Mouse (Mus musculus): ENCODE data around the gene Cttnbp2nl.

Gene Cttnbp2nl

DNA sequence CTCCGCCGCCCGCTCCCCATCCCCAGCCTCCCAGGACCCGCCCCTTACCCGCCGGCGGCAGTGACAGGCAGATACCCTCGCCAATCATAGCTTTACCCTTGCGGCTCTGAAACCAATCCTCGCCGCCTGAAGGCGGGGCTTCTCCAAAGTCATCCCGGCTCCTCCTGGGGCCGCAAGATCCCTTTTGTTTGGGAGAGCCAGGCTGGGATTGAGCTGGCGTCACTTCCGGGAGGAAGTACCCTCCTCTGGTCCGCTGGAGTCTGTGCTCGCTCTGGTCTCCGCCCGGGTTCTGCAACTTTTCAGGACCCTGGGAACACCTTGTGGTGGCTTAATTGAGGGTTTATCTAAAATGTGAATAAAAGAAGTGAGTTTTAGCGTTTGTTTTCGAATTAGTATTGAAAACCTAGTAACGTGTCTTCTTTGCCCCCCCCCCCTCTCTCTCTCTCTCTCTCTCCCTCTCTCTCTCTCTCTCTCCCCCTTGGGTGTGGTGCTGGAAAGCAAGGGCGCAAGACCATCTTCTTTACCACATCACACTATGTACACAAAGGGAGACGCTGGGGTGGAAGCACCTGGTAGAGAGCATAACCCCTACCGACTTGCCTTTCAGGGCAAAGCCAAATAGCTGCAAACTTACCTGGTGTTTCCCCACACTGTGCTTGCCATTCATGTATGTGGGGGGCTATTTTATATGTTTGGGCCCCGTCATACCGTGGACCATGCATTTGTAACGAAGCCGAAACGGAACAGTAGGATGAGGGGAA is at the start of gene Cttnbp2nl:
TSS of gene Cttnbp2nl (minus strand) at position 210 of the 761 bp plus-strand sequence.
- DNase-seq = peak; percentile 100

DNA sequence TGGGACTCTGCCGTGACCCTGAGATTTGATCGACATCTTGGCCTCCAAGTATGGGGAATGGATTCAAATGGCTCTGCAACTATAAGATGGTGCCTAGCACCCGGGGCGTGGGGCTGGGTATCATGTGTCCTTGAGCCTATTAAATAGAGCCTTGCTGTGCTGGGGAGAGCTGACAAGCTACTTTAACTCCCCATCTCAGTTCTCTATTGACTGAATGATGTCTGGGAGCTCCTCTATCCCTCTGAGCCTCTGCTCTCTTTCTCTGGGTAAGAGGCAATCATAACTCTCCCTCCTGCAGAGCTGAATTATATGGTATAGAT is 47.3 kb upstream of the Cttnbp2nl start:
- no peak for DNase-seq

DNA sequence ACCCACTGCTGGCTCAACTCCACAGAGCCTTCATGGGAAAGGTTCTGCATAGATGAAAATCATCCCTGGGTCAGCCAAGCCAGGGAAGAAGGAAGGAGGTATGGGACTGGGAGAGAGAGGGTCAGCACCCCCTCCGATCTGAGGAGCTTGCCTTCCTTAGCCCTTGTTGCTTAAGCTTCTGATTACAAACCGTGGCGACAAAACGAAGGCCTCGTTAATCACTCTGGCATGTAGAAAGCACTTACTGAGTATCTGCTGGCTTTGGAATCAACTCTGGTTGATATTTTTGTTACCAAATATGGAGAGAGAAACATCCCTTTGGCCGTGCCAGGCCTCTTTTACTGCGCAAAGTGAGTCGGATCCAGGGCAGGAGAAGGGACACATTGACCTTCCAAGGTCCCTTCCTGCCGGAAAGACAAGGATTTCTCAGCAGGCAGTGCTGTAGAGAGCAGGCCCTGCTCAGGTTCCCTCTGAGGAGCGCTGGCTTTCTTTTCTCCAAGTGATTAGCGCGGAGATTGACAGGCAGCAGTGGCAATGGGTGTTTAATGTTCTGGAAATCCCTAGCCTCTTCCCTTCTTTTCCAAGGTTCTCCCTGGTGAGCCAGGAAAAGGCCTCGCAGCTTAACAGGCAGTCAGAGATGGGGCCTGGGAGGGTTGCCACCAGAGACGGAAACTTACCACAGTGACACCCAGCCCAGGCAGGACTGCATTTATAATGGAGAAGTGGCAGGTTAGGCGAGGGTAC is 46.8 kb upstream of the Cttnbp2nl start:
- peak; percentile 73 for DNase-seq

DNA sequence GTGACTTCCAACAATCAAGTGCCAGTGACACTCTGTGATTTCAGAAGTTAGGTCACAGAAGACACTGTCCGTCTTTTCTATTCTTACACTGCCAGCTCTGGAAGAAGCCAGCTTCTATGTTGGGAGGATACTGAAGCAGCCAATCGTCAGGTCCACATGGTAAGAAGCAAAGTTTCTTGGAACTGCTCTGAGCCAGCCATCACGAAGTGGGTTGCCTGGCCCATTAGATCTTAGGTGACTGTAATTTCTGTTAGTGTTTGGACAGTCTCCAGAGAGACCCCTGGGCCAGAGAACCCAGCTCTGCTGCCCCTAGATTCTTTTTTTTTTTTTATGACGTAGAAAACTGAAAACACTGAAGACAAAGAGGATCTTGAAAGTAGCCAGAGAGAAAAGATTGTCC is 44.6 kb upstream of the Cttnbp2nl start:
- no peak for DNase-seq

DNA sequence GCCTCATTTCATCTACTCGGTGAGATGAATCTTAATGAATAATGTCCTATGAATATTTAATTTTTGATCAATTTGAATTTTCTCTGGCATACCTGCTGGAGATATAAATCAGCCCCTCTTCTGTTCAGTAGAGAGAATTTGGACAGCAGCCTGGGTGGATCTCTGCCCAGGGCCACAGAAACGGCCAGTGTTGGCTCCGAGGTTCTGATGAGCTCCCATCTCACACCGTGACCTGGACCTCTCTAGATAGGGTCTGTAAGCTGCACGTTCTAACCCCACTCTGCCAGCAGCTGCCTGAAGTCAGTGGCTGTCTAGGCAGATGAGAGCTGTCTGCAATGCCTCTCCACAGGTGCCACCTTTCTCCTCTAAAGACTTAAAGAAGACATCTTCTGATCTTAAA is 42.1 kb upstream of the Cttnbp2nl start:
- peak; percentile 85 for DNase-seq

DNA sequence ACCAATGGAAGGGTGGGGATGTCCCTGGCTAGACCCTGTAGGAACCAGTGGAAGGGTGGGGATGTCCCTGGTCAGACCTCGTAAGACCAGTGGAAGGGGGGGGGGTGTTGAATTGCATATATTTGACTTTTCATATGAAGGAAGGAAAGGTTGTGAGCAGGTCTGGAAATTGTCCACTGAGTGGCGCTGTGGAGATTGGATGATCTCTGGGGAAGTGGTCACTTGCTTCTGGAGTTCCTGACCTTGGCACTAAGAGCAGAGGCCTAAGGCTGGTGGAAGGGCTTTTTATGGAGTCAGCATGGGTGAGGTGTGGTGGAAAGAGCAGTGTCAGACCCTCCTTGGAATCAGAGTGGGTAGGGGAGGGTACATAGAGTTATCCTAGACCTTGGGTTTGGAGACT is 41.5 kb upstream of the Cttnbp2nl start:
- peak; percentile 84 for DNase-seq

DNA sequence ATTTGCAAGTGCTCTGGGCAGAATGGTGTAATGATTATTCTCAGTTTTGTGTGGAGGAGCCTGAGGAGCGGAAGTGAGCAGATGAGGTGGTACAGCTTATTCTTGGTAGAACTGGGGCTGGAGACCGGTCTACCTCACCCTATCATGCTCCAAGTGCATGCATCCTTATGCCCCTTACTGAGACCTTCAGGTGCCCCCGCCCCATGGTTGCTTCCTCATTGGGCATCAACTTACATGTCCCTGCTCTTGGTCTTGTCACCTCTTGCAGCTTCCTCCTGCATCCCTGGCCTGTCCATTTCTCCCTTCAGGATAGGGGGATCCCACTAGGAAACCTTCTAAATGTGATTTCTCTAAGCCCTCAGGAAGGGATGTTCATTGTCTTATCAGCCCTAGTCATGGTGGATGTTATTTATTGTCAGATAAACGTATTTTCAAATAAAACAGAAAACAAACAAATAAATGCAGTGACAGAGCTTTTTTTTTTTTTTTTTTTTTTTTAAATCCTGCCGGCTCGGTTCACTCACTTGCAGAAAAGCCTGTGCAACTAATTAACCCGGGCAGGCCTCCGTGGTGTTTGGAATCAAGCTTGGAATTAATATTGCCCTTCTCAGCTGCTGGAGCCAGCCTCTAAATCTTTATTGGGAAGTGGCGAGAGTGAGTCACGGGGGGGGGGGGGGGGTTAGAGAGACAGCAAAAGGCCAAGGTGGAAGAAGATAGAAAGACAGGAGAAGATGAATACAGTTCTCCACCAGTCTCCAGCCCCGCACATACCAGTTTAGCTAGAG is 40.0 kb upstream of the Cttnbp2nl start:
- DNase-seq = peak; percentile 46

DNA sequence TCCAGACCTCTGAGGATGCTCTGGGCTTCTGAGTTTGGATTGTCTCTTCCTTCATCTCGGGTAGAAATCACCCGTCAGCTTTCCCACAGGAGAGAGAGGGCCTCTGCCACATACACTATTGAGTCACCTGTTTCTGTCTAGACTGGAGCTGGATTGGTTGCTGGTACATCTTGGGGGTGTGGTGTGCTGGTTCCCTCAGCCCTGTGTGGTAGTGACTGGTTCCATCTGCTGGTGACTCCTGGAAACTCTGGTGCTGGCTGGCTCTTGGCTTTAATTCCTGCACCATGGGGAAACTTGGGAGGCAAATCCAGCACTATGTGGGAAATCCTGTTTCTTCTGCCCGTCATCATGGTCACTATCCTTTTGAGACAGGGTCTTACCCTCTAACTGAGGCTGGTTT is 38.0 kb upstream of the Cttnbp2nl start:
- peak; percentile 95 for DNase-seq

DNA sequence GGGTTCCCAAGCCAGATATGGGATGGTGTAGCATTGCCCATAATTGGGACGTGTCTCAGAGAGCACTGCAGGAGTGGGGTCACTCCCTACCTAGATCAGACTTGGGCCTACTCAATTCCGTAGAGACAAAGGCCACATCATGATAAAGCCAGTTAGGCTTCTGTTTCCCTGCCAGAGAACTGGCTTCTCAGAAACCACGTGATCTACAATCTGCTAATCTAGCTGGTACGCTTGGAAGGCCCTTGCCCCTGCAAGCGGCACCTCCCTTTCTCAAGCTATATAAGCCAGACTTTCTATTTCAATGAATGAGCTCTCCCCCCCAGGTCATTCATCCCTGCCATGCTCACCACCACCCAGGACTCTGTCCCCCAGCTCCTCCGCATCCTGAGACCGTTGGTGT is 37.2 kb upstream of the Cttnbp2nl start:
- DNase-seq = peak; percentile 65

DNA sequence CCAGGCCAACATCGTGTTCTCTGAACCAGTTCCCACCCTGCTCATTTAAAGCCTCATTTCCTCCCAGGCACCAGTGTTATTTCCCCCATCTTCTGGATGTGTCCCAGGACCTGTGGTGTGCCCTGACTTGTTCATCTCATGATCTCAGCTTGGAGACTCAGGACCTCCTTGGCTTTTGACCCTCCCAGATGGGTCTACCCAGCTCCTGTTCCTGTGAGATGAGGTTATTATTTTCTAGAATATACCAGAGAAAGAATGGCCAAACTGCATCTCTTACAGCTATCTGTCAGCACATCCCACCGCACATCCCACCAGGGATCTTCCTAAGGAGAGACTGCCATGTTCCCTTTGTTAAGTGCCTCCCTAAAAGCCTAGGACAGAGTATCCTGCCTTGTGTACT is 35.7 kb upstream of the Cttnbp2nl start:
- DNase-seq = peak; percentile 83

DNA sequence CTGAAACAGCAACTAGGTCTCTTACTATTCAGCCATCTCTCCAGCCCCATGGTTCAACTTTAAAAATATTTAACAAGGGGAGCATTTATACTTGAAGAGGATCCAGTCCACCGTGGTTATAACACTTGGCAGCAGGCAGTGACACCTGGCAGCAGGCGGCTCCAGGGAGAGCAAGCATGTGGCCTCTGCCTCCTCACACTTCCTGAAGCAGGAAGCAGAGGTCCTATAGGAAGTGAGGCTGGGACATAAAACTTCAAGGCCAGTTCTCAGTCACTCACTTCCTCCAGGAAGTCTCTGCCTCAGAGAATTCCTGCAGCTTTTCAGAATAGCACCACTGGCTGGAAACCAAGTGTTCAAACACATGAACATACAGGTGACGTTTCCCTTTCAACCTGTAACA is 34.4 kb upstream of the Cttnbp2nl start:
- DNase-seq = peak; percentile 96

DNA sequence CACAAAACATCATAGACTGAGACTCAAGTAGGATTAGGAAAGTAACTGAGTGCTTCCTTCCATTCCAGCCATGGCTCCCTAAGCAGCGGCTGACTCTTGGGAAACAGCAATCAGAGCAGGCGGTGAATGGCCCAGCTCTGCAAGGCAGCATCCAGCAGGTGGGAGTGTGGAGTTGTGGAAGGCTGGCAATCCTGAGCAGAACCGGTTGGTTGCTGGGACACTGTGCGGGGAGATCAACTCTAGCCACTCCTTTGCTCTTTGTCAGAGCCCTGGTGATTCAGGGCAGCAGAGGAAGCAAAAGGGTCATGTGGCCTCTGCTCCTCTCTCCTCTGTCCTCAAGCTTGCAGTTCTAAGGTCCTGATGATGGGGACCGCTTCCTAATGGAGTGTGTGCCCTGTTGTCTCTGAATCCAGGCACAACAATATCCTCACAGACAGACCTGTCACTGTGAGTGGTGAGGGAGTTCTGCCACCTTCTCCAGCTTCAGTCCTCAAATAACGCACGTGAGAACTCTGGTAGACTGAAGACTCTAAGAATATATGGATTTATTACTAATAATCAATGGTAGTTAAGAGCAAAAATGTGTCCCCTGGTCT is 25.4 kb upstream of the Cttnbp2nl start:
- peak; percentile 89 for DNase-seq

DNA sequence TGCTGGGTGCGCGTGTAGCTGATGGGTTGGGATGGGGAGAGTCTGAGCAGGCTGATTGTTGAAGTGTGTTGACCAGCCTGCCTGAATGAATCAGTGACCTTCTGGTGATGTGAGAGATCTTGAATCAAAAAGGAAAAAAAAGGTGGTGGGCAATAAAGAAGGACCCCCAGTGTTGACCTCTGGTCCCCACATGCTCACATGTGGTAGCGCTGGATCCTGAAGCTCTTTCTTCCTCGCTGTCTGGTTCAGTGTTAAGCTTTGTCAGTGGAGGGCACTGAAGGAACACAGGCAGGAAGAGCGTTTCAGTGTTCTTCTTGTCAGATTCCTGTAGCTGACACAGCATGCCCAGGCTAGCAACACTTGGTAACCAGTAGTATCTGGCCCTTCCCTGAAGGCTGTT is 22.9 kb upstream of the Cttnbp2nl start:
- DNase-seq = peak; percentile 73

DNA sequence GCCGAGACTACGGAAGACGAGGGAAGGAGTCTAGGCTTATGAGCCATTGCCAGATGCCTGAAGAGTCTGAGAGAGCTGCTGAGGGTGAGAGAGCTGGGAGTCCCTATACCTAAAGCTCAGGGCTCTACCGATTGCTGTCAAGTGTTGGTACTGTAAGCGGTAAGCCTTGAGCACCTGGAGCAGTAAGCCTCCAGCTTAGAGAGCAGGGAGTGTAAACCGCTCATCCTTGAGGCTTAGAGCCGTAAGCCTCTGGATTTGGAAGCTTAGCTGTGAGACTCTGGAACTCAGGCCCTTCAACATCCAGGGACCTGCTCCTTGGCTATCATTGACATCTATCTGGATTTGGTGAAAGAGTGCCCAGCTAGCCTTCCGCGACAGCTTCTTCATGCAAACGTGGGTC is 19.6 kb upstream of the Cttnbp2nl start:
- DNase-seq = peak; percentile 69

DNA sequence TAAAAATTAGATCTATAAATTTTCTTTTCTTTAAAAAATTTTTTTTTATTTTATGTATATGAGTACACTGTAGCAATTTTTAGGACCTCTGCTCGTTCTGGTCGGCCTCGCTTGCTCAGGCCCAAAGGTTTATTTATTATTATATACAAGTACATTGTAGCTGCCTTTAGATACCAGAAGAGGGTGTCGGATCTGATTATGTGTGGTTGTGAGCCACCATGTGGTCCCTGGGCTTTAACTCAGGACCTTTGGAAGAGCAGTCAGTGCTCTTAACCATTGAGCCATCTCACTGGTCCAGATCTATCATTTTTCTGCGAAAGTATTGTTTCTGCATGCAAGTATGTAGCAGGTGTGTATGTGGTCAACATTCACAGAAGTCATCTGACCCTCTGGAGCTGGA is 18.3 kb upstream of the Cttnbp2nl start:
- DNase-seq = peak; percentile 55

DNA sequence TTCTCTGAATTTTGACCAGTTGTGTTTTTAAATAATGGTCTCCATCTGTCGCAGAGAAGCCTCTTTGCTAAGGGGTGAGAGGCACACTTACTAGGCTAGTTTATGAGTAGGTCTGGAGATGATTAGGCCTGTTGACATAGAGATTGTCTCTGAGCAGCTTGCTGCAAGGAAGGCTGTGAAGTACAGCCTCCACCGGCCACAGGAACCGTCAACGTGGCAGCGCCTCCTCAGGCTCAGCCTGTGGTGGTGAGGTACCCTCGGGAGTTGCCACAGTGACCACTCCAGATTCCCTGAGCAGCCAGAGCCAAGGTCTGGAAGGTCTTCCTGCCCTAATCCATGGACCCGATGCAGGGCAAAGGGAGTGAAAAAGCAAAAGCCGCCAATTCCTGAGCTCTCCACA is 17.6 kb upstream of the Cttnbp2nl start:
- DNase-seq = no peak

DNA sequence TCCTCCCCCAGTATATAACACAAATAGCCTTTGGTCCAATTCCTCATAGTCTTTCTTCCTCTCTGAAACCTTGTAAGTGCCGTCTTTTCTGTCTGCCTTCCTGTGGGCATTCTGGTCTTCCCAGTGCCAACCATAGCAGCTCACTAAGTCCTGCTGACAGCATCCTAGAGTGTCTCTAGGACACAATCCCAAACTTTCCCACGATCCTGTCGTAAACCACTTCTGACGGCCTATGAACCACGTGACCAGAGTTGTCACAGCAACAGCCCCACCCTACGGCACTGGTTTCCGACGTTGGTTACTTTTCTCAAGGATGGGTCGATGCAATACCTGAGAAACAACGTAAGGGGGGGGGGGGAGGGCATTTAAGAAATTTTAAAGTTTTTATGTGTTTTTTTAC is 13.6 kb upstream of the Cttnbp2nl start, which contains the start of gene 4930564D02Rik:
TSS of gene 4930564D02Rik (plus strand) at position 301 of the 400 bp plus-strand sequence.
- DNase-seq = no peak

DNA sequence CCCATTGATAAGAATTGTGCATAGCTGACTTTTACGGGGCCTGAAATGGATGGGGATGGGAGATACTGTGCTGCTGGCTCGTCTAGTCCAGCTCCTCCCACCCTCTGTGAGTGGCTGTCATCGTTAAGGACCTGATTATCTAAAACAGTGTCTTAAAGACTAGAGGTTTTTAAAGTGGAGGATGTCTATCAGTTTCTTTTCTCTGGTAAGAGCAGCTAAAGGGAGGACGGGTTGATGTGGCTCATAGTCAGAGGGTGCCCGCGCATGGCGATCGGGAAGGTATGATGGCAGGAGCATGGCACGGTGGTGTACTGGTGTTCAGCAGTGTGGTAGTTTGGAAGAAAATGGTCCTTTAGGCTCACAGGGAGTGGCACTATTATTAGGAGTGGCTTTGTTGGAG is 9.7 kb upstream of the Cttnbp2nl start:
- DNase-seq = peak; percentile 81

DNA sequence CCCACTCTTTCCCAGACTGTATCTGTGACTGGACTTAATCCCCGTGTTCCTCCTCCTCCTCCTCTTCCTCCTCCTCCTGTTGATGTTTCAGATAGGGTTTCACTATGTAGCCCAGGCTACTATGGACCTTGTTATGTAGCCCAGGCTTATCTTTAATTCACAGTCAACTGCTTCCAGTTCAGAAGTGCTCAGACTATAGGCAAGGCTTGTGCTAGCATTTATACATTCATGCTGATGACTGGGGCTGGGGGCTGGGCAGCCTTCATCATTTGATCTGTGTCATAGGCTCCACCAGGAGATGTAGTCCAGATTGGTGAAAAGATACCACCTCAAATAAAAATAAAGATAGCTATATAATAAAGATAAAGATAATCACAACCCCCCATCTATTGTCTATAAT is 9.0 kb upstream of the Cttnbp2nl start:
- peak; percentile 51 for DNase-seq

DNA sequence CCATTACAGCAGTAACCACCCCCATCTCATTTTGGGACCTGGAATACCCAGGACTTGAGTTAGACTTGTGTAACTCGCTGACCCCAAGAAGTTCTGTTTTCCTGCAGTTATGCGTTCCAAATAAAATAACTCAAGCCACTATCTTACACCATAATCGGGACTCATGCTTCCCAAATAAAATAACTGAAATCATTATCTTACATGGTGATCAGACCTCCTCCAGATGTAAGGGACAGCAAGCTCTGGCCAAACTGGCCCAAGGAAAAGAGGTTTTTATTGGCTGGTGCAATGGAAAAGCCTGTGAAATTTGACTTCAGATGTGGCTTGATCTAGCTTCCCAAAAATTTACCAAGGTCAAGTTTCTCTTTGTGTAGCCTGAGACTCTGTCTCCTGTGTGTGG is 8.6 kb upstream of the Cttnbp2nl start:
- DNase-seq = peak; percentile 91

DNA sequence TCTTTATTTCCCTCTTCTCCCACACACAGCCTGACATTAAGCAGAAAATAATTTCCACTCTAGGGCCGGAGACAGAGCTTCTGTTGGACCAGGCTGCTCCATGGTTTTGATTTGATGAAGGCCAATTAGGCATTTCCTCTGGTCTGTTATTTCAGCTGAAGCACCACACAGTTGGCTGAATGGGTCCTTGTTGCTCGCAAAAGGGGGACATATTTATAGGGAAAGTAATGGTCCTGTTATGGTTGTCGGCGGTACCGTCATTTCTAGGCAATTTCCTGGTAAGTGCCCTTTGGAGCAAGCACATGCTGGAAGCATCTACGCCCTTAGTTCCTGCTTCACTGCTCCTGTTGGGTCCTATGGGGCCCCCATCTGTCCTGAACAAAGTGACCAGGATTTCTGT is 8.0 kb upstream of the Cttnbp2nl start:
- DNase-seq = peak; percentile 92

DNA sequence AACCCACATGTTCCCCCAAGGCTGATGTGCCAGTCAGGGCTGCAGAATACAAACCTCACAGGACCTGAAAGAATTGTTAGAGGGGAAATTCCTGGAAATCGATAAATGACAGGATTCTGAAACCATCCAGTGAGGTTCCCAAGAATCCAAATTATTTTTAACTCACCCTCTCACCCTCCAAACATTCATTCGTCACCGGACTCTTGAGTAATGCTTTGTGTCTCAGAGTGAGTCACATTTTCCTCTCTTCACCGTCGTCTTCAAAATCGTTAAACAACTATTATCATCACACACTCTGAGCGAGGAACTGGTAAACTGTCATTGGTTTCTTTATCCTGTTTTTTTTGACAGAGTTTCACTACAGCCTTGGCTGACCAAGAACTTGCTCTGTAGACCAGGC is 7.0 kb upstream of the Cttnbp2nl start:
- peak; percentile 84 for DNase-seq

All from heart, adult 11 months (tissue).